In the genomic region with DNA sequence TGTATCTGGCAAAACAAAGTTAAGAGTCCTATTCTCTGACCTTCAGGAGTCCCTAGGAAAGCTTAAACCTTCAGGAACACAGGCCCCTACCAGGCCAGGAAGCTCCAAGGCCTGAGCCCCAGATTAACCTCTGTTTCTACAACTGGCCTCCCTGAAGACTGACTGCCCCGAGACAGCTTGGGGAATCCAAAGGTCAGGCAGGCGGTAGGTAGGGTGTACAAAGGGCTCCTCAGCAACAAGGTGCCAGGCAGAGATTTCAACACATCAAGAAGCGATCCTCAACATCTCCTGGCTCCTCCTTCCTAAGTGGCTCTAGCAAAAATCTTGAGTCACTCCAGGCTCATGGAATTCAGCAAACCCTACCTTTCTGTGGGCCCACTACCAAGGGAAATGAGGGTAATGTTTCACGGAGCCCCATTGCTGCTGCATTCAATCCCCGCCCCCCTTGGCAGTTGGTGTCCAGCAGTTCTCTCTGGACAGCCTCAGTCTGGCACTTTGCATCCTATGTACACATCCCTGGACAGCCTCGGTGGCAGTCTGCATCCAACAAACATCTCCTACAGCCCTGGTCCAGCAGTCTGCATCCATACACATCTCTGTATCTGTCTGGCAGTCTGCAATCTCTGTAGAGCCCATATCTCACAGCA, we compare ENCODE assay signal across 8 mouse cellular contexts. TPM values are rescaled to one million over a fixed set of nuclear protein-coding genes. Genes with fewer than 3 reads are reported as not detected.
DNase-seq lines count a peak whose midpoint lies in the region; ATAC-seq lines count a peak whose summit lies in the region.

No protein-coding gene starts in this region.

- DNase-seq in heart, embryonic 10.5 days (ENCODE audit: low spot score): no peak
- no peak for DNase-seq in heart, postnatal 4 days
- no peak for DNase-seq in midbrain, embryonic 11.5 days (ENCODE audit: low spot score, missing footprints)
- DNase-seq in cerebellum, postnatal 14 days: no peak
- DNase-seq in urinary bladder, postnatal 14 days (ENCODE audit: low spot score): no peak
- DNase-seq in urinary bladder, postnatal 4 days (ENCODE audit: low spot score in 2 of 2): no peak

- no peaks in the 10 kb centered on the region for H3K27me3 ChIP-seq in heart, embryonic 10.5 days (ENCODE audit: insufficient read depth, poor library complexity, severe bottlenecking)
- H3K27me3 ChIP-seq in intestine, embryonic 16.5 days (replicated peaks; ENCODE audit: control insufficient read depth, insufficient read depth, low read length): no peaks in the 10 kb centered on the region
- H3K27me3 ChIP-seq in midbrain, embryonic 11.5 days (ENCODE audit: control insufficient read depth, insufficient read depth, low read length): no peaks in the 10 kb centered on the region

- H3K4me2 ChIP-seq in intestine, embryonic 16.5 days (ENCODE audit: low read depth, low read length): peak overlapping the region; percentile 87
- peak overlapping the region; percentile 72 for H3K4me2 ChIP-seq in midbrain, embryonic 11.5 days

- ATAC-seq in intestine, embryonic 16.5 days: peak; percentile 68
- ATAC-seq in midbrain, embryonic 11.5 days (ENCODE audit: low FRiP score): no peak

- peak overlapping the region; percentile 91 for H3K27ac ChIP-seq in heart, embryonic 10.5 days
- H3K27ac ChIP-seq in brown adipose tissue, adult 24 weeks (replicated peaks; ENCODE audit: low read depth, low read length): peak overlapping the region; percentile 92
- peak overlapping the region; percentile 77 for H3K27ac ChIP-seq in intestine, embryonic 16.5 days (ENCODE audit: low read length)
- no peak overlapping the region for H3K27ac ChIP-seq in midbrain, embryonic 11.5 days (ENCODE audit: low read depth, low read length)

- H3K4me1 ChIP-seq in heart, embryonic 10.5 days: peaks cover 19% of the 10 kb centered on the region
- H3K4me1 ChIP-seq in brown adipose tissue, adult 24 weeks (ENCODE audit: control insufficient read depth, insufficient read depth, insufficient read length, low read length): peaks cover 5% of the 10 kb centered on the region
- peaks cover 15% of the 10 kb centered on the region for H3K4me1 ChIP-seq in intestine, embryonic 16.5 days (ENCODE audit: control insufficient read depth, insufficient read depth, low read length)
- H3K4me1 ChIP-seq in midbrain, embryonic 11.5 days (ENCODE audit: control insufficient read depth, insufficient read depth, low read length): peaks cover 9% of the 10 kb centered on the region

- H3K9ac ChIP-seq in intestine, embryonic 16.5 days (ENCODE audit: low read depth, low read length): peak overlapping the region; percentile 77
- peak overlapping the region; percentile 81 for H3K9ac ChIP-seq in midbrain, embryonic 11.5 days (ENCODE audit: low read length)

- WGBS in heart, embryonic 10.5 days: 56% methylated on average over 6 of the region's 6 CpGs
- 47% methylated on average over 6 of the region's 6 CpGs for WGBS in intestine, embryonic 16.5 days
- WGBS in midbrain, embryonic 11.5 days: 64% methylated on average over 6 of the region's 6 CpGs

- H3K9me3 ChIP-seq in heart, embryonic 10.5 days: no peaks in the 10 kb centered on the region
- H3K9me3 ChIP-seq in intestine, embryonic 16.5 days (ENCODE audit: control insufficient read depth, low read length): no peaks in the 10 kb centered on the region
- no peaks in the 10 kb centered on the region for H3K9me3 ChIP-seq in midbrain, embryonic 11.5 days (ENCODE audit: control insufficient read depth, low read length)

- peaks cover 37% of the 10 kb centered on the region for H3K36me3 ChIP-seq in heart, embryonic 10.5 days
- H3K36me3 ChIP-seq in intestine, embryonic 16.5 days (ENCODE audit: control insufficient read depth, insufficient read depth, low read length): peaks cover 14% of the 10 kb centered on the region; the same call in 1 of the 2 replicates
- H3K36me3 ChIP-seq in midbrain, embryonic 11.5 days (ENCODE audit: control insufficient read depth, insufficient read depth, low read length): peaks cover 10% of the 10 kb centered on the region

- H3K4me3 ChIP-seq in heart, embryonic 10.5 days: peak overlapping the region; percentile 88
- peak overlapping the region; percentile 96 for H3K4me3 ChIP-seq in brown adipose tissue, adult 24 weeks (ENCODE audit: insufficient read depth, low read depth, low read length)
- H3K4me3 ChIP-seq in intestine, embryonic 16.5 days (ENCODE audit: low read length): peak overlapping the region; percentile 84
- H3K4me3 ChIP-seq in midbrain, embryonic 11.5 days (ENCODE audit: low read depth, low read length): peak overlapping the region; percentile 91

RNA-seq across cellular contexts. Expression of gene Uck1, which starts 0.9 kb away (rescaled TPM):
- polyA plus RNA-seq in heart, embryonic 10.5 days (2016; fragmentation: Nextera tagmentation; extraction: Ambion mirVana): 63.1 and 65.8 TPM in 2 replicates
- total RNA-seq in heart, postnatal 4 days (2021): 10 to 100 TPM; 25.3 to 29.7 TPM
- 292 and 332 TPM in 2 replicates for polyA plus RNA-seq in brown adipose tissue, adult 24 weeks (2012; ENCODE audit: insufficient read depth, insufficient read length, missing spikeins)
- polyA plus RNA-seq in intestine, embryonic 16.5 days (2015; fragmentation: Nextera tagmentation; extraction: Ambion mirVana): 72.4 and 74.4 TPM in 2 replicates
- 70.9 and 73.2 TPM in 2 replicates for polyA plus RNA-seq in midbrain, embryonic 11.5 days (2014; fragmentation: Nextera tagmentation; extraction: Ambion mirVana)

RNA-seq across cellular contexts. Expression of gene Pomt1, which starts 22.6 kb away (rescaled TPM):
- 18.8 and 24.2 TPM in 2 replicates for polyA plus RNA-seq in heart, embryonic 10.5 days (2016; fragmentation: Nextera tagmentation; extraction: Ambion mirVana)
- total RNA-seq in heart, postnatal 4 days (2021): 10 to 100 TPM; 18.0 to 19.1 TPM
- polyA plus RNA-seq in brown adipose tissue, adult 24 weeks (2012; ENCODE audit: insufficient read depth, insufficient read length, missing spikeins): 23.7 and 25.1 TPM in 2 replicates
- 26.7 and 26.9 TPM in 2 replicates for polyA plus RNA-seq in intestine, embryonic 16.5 days (2015; fragmentation: Nextera tagmentation; extraction: Ambion mirVana)
- polyA plus RNA-seq in midbrain, embryonic 11.5 days (2014; fragmentation: Nextera tagmentation; extraction: Ambion mirVana): 16.4 and 22.0 TPM in 2 replicates

RNA-seq across cellular contexts. Expression of gene Golga2, which starts 28.2 kb away (rescaled TPM):
- polyA plus RNA-seq in heart, embryonic 10.5 days (2016; fragmentation: Nextera tagmentation; extraction: Ambion mirVana): 22.0 and 27.2 TPM in 2 replicates
- 10 to 100 TPM; 75.1 to 78.1 TPM for total RNA-seq in heart, postnatal 4 days (2021)
- polyA plus RNA-seq in brown adipose tissue, adult 24 weeks (2012; ENCODE audit: insufficient read depth, insufficient read length, missing spikeins): 51.9 and 57.6 TPM in 2 replicates
- polyA plus RNA-seq in intestine, embryonic 16.5 days (2015; fragmentation: Nextera tagmentation; extraction: Ambion mirVana): 21.5 and 21.6 TPM in 2 replicates
- polyA plus RNA-seq in midbrain, embryonic 11.5 days (2014; fragmentation: Nextera tagmentation; extraction: Ambion mirVana): 14.6 and 16.7 TPM in 2 replicates

RNA-seq across cellular contexts. Expression of gene Swi5, which starts 28.9 kb away (rescaled TPM):
- 318 and 348 TPM in 2 replicates for polyA plus RNA-seq in heart, embryonic 10.5 days (2016; fragmentation: Nextera tagmentation; extraction: Ambion mirVana)
- total RNA-seq in heart, postnatal 4 days (2021): 100 to 1,000 TPM; 181 to 193 TPM
- polyA plus RNA-seq in brown adipose tissue, adult 24 weeks (2012; ENCODE audit: insufficient read depth, insufficient read length, missing spikeins): 679 and 786 TPM in 2 replicates
- 342 and 377 TPM in 2 replicates for polyA plus RNA-seq in intestine, embryonic 16.5 days (2015; fragmentation: Nextera tagmentation; extraction: Ambion mirVana)
- polyA plus RNA-seq in midbrain, embryonic 11.5 days (2014; fragmentation: Nextera tagmentation; extraction: Ambion mirVana): 382 and 417 TPM in 2 replicates
